Mouse (Mus musculus) heart, embryonic 14.5 days (tissue): Measurements from ENCODE around the gene Spag17. TPM values are rescaled to one million over a fixed set of nuclear protein-coding genes. Genes with fewer than 3 reads are reported as not detected.

ENCODE experiments used
- ATAC-seq: fragments of 200-750 bp; cut with Nextera tagmentation; 2 replicates; pipeline ENCODE4 v1.8.0; 2017; ENCODE audit warnings: low read depth, moderate TSS enrichment; ENCODE audit not compliant: insufficient number of reproducible peaks, insufficient read depth, low FRiP score
- H3K27ac ChIP-seq, 2 experiments: fragments of 200-500 bp in 1 of 2; fragments of 300-500 bp in 1 of 2; sonication (generic) in 1 of 2; replicated peaks in 1 of 2; 2 replicates each; pipeline ENCODE4 v1.5.1; 2012 to 2014; ENCODE audit warnings: low read depth in 2 of 2, low read length in 2 of 2, control low read depth in 1 of 2, mild to moderate bottlenecking in 1 of 2, mixed read lengths in 1 of 2; ENCODE audit not compliant: control insufficient read depth in 1 of 2, insufficient read depth in 1 of 2
- H3K27me3 ChIP-seq: fragments of 300-500 bp; sonication (generic); 2 replicates; pipeline ENCODE4 v1.6.1; 2014; ENCODE audit warnings: mild to moderate bottlenecking, low read length, control low read depth; ENCODE audit not compliant: control insufficient read depth, insufficient read depth
- H3K36me3 ChIP-seq: fragments of 300-500 bp; sonication (generic); 2 replicates; pipeline ENCODE4 v1.6.1; 2014; ENCODE audit warnings: mild to moderate bottlenecking, control low read depth, low read length, mixed read lengths; ENCODE audit not compliant: control insufficient read depth, insufficient read depth
- H3K4me1 ChIP-seq, 2 experiments: fragments of 200-500 bp in 1 of 2; fragments of 300-500 bp in 1 of 2; sonication (generic) in 1 of 2; 2 replicates each; pipeline ENCODE4 v1.6.1; 2012 to 2014; ENCODE audit warnings: low read length in 2 of 2, control low read depth in 1 of 2, mixed read lengths in 1 of 2; ENCODE audit not compliant: control insufficient read depth in 2 of 2, insufficient read depth in 2 of 2
- H3K4me2 ChIP-seq: fragments of 300-500 bp; sonication (generic); 2 replicates; pipeline ENCODE4 v1.6.1; 2014; ENCODE audit warnings: mild to moderate bottlenecking, low read length
- H3K4me3 ChIP-seq, 2 experiments: fragments of 200-500 bp in 1 of 2; fragments of 300-500 bp in 1 of 2; sonication (generic) in 1 of 2; 2 replicates each; pipeline ENCODE4 v1.5.1; 2012 to 2014; ENCODE audit warnings: low read length in 2 of 2, mild to moderate bottlenecking in 2 of 2, control low read depth in 1 of 2, low read depth in 1 of 2, moderate library complexity in 1 of 2; ENCODE audit not compliant: control insufficient read depth in 1 of 2, insufficient read depth in 1 of 2
- H3K9ac ChIP-seq: fragments of 300-500 bp; sonication (generic); 2 replicates; pipeline ENCODE4 v1.6.1; 2014; ENCODE audit warnings: mild to moderate bottlenecking, low read length
- H3K9me3 ChIP-seq: fragments of 300-500 bp; sonication (generic); 2 replicates; pipeline ENCODE4 v1.6.1; 2016; ENCODE audit warnings: low read length, control low read depth; ENCODE audit not compliant: control insufficient read depth
- WGBS: fragments of 180-500 bp; shearing (Covaris S2); extraction: QIAGEN DNeasy Blood & Tissue Kit; methylation state at CpG from one replicate; pipeline ENCODE4 v1.1.7; 2014; 5-methylcytosine and 5-hydroxymethylcytosine counted together
- polyA plus RNA-seq: library from polyadenylated mRNA; unstranded; fragments of >200 nt; fragmentation: Nextera tagmentation; extraction: Ambion mirVana; gene quantifications from 2 replicates; pipeline ENCODE4 v1.2.1, GENCODE M21; 2014

Gene Spag17
- 0.31 TPM in 1 of 2 replicates, not detected in the other for polyA plus RNA-seq

DNA sequence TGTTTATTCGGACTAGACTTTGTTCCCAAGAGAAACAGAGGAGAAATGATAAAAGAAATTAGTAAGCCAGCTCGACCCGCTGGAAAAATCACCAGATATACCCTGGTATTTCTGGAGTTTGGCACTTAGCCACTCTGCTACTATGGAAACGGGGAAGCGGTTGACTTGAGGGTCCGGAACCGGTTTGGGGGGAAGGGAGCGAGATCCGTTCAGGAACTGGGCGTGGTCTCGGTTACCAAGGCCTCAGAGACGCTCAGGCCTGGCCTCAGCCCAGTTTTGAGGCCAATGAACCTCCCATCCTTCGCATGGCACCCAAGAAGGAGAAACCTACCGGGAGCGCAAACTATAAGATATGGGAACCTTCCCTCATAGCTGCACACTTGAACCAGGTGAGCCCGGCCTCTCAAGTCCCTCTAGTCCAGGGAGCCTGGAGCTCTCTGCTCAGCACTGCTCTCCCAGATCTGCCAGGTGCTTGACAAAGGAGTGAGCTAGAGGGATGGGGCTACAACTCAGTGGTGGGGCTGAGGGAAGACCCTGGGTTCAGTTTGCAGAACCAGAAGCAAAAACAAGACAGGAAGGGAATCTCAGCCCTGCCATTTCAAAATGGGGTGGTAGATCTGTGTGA is at the start of gene Spag17:
Spag17 (plus strand) TSS at position 220 of the 625 bp plus-strand sequence.
- Histone ChIP-seq H3K4me1 (peaks cover 3 to 6% of the 10 kb centered on the region in 2 experiments; a peak in 2 of 4 replicates), H3K9ac (no peak within 1 kb of the TSS), H3K27ac (peak within 1 kb of the TSS in 1 of 2 experiments; percentile 22; a peak in 1 of 4 replicates), H3K9me3 (no peaks in the 10 kb centered on the region), H3K36me3 (no peaks in the 10 kb centered on the region), H3K4me2 (peak within 1 kb of the TSS; percentile 11), H3K27me3 (no peaks in the 10 kb centered on the region), H3K4me3 (no peak within 1 kb of the TSS)
- peak; percentile 66 for ATAC-seq
- 30% methylated on average over 16 of the region's 16 CpGs for WGBS

- no peaks in the 10 kb centered on the region for H3K9me3 ChIP-seq
- no peak for ATAC-seq
- no peaks in the 10 kb centered on the region for H3K36me3 ChIP-seq
- H3K27ac ChIP-seq: no peak overlapping the region
- no peak overlapping the region for H3K4me3 ChIP-seq
- H3K4me1 ChIP-seq: no peaks in the 10 kb centered on the region
- H3K4me2 ChIP-seq: no peak overlapping the region
- H3K27me3 ChIP-seq: no peaks in the 10 kb centered on the region
- 48% methylated on average over 2 of the region's 2 CpGs for WGBS
- H3K9ac ChIP-seq: no peak overlapping the region
Measured at GRCm38 (mm10) chr3:99842333-99842732, 42.9 kb upstream of the Spag17 start.

DNA sequence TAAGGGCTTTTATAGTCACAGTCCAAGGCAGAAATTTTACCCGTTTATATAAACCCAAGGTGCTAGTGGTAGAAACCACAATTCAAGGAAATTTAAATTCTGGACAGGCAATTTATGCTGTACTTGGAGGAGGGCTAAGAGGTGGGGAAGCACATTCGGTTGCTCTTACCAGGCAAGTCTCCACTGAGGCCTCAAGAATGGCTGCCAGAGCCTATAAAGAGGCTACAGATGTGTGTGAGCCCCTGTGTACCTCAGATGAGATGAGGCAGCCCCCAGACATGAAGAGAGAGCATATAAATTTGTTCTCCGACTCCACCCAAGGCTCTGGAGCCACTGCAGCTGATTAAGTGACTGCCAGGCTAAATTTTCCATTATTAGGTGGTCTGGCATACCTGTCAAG is 42.4 kb upstream of the Spag17 start:
- Histone ChIP-seq H3K36me3 (no peaks in the 10 kb centered on the region), H3K9ac (no peak overlapping the region), H3K4me3 (no peak overlapping the region), H3K4me1 (no peaks in the 10 kb centered on the region), H3K9me3 (no peaks in the 10 kb centered on the region), H3K27me3 (no peaks in the 10 kb centered on the region), H3K4me2 (no peak overlapping the region), H3K27ac (no peak overlapping the region)
- no peak for ATAC-seq
- WGBS: 85% methylated on average over 3 of the region's 3 CpGs

DNA sequence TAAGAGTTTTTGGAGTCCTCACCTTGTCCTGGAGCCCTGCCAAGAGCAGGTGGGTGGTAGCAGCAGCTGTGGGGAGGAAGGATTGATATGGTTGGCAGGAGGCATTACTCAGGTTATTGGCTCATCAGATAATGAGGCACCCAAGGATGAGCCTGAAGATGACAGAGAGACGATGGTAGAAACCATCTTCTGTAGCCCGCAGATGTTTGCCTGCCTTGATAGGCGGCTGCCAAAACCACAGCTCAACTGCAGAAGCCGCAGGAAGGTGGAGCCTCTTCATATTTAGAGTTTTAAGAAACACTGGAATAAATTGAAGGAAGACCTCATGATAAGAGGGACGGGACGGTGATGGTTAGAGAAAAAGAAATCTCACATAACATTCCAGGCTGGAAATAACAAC is 42.0 kb upstream of the Spag17 start:
- no peak overlapping the region for H3K4me3 ChIP-seq
- no peak for ATAC-seq
- WGBS: 81% methylated on average over 6 of the region's 6 CpGs
- H3K4me2 ChIP-seq: no peak overlapping the region
- no peak overlapping the region for H3K27ac ChIP-seq
- H3K4me1 ChIP-seq: no peaks in the 10 kb centered on the region
- no peaks in the 10 kb centered on the region for H3K36me3 ChIP-seq
- no peak overlapping the region for H3K9ac ChIP-seq
- no peaks in the 10 kb centered on the region for H3K27me3 ChIP-seq
- no peaks in the 10 kb centered on the region for H3K9me3 ChIP-seq

DNA sequence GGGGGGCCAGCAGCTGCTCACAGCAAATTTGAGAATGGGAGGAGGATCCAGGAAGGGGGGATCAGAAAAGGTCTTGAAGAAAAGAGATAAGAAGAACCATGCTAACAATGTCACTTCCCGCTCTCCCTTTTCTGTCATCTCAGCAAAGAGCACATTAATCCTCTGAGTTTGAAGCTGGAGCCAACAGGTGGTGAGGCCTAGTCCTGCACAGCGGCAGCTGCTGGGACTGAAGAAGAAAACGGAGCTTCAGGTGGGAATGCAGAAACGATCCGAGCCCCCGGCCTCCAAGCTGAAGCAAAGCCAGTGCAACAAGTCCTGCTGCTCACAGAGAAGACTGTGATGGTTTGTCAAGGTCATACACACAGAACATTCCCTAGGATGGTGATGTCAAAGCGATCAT is 34.3 kb upstream of the Spag17 start:
- H3K27ac ChIP-seq: no peak overlapping the region
- H3K27me3 ChIP-seq: no peaks in the 10 kb centered on the region
- no peaks in the 10 kb centered on the region; a peak in 1 of 4 replicates for H3K4me1 ChIP-seq
- no peaks in the 10 kb centered on the region for H3K36me3 ChIP-seq
- no peak overlapping the region for H3K4me3 ChIP-seq
- 80% methylated on average over 7 of the region's 7 CpGs for WGBS
- H3K4me2 ChIP-seq: no peak overlapping the region
- H3K9me3 ChIP-seq: no peaks in the 10 kb centered on the region
- H3K9ac ChIP-seq: no peak overlapping the region
- ATAC-seq: no peak

DNA sequence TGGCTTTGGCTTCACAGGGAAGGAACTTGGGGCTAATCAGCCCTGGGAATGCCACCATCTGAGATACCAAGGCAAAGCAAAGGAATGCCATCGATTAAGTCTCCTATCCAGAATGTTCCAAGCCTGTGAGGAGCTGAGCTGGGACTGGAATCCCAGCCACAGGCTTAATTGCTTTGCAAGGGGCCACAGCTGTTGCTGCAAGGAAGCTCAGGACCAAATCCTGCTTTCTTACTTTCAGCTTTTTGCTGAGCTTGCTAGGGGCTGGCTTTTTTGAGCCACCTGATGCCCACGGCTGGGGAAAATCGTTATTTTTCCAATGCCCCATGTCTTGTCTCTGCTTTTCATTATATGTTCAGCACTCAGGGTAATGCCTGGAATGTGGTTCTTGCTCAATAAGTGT is 30.6 kb upstream of the Spag17 start:
- Histone ChIP-seq H3K27me3 (no peaks in the 10 kb centered on the region), H3K4me1 (no peaks in the 10 kb centered on the region; a peak in 1 of 4 replicates), H3K9ac (no peak overlapping the region), H3K27ac (no peak overlapping the region), H3K4me3 (no peak overlapping the region), H3K4me2 (no peak overlapping the region), H3K9me3 (no peaks in the 10 kb centered on the region), H3K36me3 (no peaks in the 10 kb centered on the region)
- no peak for ATAC-seq
- WGBS: 74% methylated on average over 3 of the region's 3 CpGs

DNA sequence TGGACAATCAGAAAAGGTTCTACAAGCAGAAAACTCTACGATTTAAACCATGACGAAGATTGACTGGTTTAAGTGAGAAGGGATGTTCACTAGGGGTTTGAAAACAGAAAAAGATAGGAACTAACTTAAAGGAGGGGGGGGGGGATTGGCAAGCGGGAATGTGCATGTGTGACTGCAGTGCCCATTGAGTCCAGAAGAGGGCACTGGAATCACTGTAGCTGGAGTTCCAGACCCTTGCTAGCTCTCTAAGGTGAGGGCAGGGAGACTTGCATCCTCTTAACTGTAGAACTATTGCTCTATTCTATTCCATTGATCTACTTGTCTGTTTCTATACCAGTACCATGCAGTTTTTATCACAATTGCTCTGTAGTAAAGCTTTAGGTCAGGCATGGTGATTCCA is 26.3 kb upstream of the Spag17 start:
- 66% methylated on average over 2 of the region's 3 CpGs for WGBS
- H3K9me3 ChIP-seq: no peaks in the 10 kb centered on the region

DNA sequence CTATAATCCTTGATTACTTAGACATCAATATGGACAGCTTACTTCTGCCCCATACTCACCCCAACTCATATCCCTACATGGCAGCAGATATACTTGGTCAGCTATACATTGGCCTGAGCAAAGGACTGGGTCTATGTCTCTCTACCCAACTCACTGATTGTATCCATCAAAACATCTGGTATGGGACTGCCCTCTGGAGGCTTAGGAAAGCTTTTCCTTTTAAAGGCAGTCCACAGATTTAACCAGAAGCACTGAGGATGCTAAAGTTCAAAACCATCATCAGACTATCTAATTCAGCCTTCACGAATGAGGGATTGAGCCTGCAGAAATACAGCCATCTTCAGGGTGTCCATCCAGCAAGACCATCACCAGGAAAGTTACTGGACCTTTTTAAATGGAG is 20.5 kb upstream of the Spag17 start:
- Histone ChIP-seq H3K4me2 (no peak overlapping the region), H3K9me3 (no peaks in the 10 kb centered on the region), H3K4me1 (no peaks in the 10 kb centered on the region), H3K27me3 (no peaks in the 10 kb centered on the region), H3K4me3 (no peak overlapping the region), H3K27ac (no peak overlapping the region), H3K9ac (no peak overlapping the region), H3K36me3 (no peaks in the 10 kb centered on the region)
- ATAC-seq: no peak
- 66% methylated on average over 1 of the region's 1 CpGs for WGBS

More for the DNA sequence above, 26.3 kb upstream of the Spag17 start:
- Histone ChIP-seq H3K36me3 (no peaks in the 10 kb centered on the region), H3K4me2 (no peak overlapping the region), H3K27ac (no peak overlapping the region), H3K4me3 (no peak overlapping the region), H3K4me1 (no peaks in the 10 kb centered on the region), H3K27me3 (no peaks in the 10 kb centered on the region), H3K9ac (no peak overlapping the region)
- no peak for ATAC-seq
